Mouse (Mus musculus) testis, adult 2 months (tissue): ENCODE results near the gene Syngr2.

Experiments
- CTCF ChIP-seq: fragments of 200-500 bp; IDR thresholded peaks from 2 replicates; pipeline ENCODE4 v1.5.1; 2012; ENCODE audit warnings: low read depth, mild to moderate bottlenecking, inconsistent platforms, low read length, moderate library complexity; ENCODE audit not compliant: control insufficient read depth, insufficient read depth, insufficient replicate concordance
- POLR2A ChIP-seq: fragments of 200-500 bp; IDR thresholded peaks from 2 replicates; pipeline ENCODE4 v1.6.1; 2012; ENCODE audit warnings: low read depth, mild to moderate bottlenecking, inconsistent platforms, low read length, moderate library complexity; ENCODE audit not compliant: control insufficient read depth

GRCm38 (mm10) chr11:117828888-117829604 is 19.6 kb downstream of the Syngr2 start:
- TF ChIP-seq CTCF: no peak
- no peak for TF ChIP-seq POLR2A
